Mouse (Mus musculus) spleen, postnatal 4 days (tissue): ENCODE results near the gene Zdhhc17.

Source experiments
- DNase-seq, 2 experiments: peaks; one replicate each; pipeline ENCODE4 v3.0.0; 2022; ENCODE audit warnings: low spot score in 2 of 2

Zdhhc17 gene

DNA sequence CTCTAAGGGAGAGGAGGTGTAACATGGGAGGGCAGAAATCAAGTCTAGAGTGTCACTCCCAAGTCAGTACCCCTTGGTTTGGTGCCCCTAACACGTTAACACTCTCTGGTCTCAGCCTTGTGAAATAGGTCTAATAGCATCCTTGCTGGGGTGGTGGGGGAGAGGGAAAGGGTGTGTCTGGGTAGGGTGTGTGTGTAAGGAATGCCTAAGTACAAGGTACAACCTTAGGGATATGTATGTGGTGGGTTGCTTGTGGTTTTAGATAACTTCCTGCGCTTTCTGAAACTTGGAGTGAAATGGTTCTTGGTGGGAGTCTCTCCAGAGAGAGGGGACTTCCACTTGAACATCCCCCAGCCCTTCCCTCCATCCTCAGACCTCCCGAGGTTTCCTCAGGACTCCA lies 88.0 kb downstream of the Zdhhc17 start:
- DNase-seq = no peak

- DNase-seq = no peak
Measured at GRCm38 (mm10) chr10:110920368-110920950, 89.5 kb downstream of the Zdhhc17 start.

- peak; percentile 76 to 87 for DNase-seq
Measured at GRCm38 (mm10) chr10:110919531-110920343, 90.2 kb downstream of the Zdhhc17 start, which contains the start of gene Csrp2. Gene Csrp2 (plus strand): TSS chr10:110919789.

DNA sequence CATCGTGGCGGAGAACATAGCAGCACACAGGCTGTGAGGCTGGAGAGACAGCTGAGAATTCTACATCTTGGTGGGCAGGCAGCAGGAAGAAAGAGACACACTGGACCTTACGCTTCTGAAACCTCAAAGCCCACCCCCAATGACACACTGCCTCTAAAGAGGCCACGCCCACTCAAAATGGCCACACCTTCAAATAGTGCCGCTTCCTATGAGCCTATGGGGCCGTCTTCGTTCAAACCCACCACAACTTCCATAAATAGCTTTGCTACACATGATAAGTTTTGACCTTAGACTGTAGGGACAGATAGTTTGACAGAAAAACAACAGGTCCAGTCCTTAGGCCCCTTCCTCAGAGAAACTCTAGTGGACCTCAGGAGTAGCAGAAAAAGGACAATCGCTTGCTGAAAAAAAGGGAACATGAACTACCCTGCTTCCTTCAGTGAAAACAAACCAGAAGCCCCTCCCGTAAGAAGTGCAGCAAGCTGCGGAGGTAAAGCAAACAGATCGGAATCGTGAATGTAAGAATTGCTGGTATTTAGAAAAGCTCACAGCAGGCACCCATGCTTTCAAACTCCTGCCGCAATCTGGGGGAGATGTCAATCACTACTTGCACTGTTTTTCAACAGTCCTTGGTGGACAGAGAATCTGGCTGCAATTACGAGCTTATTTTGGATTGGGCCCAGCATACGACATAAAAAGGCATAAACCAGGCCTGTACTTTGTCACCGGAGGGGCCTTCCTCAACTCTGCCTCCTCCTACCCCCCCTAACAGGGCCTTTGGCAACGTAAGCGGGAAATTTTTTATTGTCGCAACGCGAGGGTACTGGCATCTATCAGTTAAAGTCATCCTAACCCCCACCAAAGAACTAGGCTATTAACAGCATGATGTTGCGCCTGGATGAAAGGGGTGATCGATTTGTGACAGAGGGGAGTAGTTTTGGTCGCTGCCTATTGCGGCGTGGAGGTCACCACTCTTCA lies 91.2 kb downstream of the Zdhhc17 start:
- peak in 1 of 2 experiments; percentile 46 for DNase-seq

GRCm38 (mm10) chr10:110917521-110917920 lies 92.4 kb downstream of the Zdhhc17 start:
- no peak for DNase-seq

DNA sequence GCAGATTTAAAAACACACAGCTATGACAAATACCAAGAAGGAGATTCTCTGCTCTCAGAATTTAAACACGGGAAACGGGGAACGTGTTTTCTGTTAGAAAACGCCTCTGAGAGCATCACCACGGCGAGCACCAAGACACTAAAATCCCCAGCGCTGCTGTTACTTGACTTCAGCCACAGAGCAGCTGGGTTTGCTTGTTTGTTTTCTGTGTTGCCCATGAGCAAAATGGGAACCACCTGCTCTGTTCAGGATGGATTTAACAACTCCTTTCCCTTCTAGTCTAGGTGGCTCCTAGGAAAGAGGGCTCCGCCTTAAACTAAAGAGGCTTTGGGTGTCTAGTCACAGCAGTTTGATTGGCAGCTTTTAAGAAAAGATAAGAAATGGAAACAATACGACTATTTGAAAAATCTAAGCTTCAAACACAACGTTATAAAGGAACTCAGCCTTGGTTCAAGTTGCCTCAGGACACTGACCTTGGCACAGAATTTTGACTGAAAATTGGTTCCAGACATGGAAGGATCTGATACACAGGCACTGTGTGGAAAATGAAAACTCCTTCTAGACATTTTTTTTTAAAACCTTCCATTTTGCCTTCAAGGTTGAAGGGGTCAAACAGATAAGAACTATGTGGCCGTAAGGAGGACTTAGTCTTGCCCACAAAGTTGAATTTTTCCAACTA lies 93.1 kb downstream of the Zdhhc17 start:
- no peak for DNase-seq

- DNase-seq = no peak
Measured at GRCm38 (mm10) chr10:110903862-110904261, 106.1 kb downstream of the Zdhhc17 start.

DNA sequence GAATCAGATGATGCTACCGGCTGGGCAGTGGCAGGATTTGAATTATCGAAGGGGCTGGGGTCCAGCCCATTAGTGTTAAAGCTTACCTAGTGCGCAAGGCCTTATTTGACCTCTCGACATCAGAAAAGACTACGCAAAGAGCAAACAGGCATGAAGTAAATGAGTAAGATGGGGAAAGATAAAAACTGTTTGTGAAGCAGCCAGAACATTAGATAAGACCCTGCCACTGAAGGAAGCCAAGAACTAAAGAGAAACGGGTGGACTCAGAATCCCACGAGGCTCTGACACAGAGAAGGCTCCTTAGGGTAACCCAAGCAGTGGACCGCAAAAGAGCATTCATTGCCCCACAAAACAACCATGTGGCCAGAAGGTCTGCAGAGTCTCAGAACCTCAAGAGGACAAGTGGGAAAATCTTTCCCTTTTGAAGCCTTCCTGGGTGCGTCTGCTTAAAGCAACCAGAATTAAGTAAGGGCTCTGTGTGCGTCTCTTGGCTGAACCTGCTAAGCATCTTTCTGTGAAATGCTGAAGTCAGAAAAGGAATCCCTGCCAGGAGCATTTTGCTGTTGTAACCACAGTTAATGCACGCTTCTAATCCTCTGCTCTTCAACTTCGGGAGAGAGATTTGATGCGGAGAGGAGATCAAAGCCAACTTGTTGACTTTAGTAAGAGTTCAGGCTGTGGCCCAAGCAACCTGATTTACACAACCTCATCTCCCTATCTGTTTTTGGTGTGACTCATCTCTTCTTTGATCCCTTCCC lies 110.0 kb downstream of the Zdhhc17 start:
- no peak for DNase-seq
